Mouse (Mus musculus) urinary bladder, postnatal 10 days (tissue): ENCODE data around the gene Fgl2.

Experiments
- DNase-seq: peaks from one replicate; pipeline ENCODE4 v3.0.0; 2022; ENCODE audit warnings: low spot score

Fgl2 gene

GRCm38 (mm10) chr5:21384252-21384960, 12.0 kb downstream of the Fgl2 start:
- no peak for DNase-seq

- no peak for DNase-seq
Measured at GRCm38 (mm10) chr5:21384976-21385375, 12.5 kb downstream of the Fgl2 start.

DNA sequence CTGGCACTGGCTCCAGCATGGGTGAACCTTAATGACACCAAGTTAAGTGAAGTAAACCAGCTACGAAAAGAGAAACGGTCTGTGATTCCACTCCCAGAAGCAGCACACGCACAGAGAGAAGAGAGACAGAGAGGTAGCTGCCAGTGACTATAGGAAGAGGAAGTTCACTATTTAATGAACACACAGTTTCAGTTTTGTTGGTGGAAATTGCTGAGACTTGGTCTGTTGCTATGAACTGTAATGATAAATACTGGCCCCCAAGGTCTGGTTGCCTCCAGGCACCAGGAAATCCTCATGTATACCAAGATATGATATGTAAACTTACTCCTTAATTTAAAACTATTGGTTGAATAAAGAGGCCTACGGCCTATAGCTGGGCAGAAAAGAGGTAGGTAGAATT, 14.0 kb downstream of the Fgl2 start:
- no peak for DNase-seq

- DNase-seq, result no peak
Measured at GRCm38 (mm10) chr5:21387340-21387739, 14.9 kb downstream of the Fgl2 start.

GRCm38 (mm10) chr5:21388855-21389254, 16.4 kb downstream of the Fgl2 start:
- no peak for DNase-seq

DNA sequence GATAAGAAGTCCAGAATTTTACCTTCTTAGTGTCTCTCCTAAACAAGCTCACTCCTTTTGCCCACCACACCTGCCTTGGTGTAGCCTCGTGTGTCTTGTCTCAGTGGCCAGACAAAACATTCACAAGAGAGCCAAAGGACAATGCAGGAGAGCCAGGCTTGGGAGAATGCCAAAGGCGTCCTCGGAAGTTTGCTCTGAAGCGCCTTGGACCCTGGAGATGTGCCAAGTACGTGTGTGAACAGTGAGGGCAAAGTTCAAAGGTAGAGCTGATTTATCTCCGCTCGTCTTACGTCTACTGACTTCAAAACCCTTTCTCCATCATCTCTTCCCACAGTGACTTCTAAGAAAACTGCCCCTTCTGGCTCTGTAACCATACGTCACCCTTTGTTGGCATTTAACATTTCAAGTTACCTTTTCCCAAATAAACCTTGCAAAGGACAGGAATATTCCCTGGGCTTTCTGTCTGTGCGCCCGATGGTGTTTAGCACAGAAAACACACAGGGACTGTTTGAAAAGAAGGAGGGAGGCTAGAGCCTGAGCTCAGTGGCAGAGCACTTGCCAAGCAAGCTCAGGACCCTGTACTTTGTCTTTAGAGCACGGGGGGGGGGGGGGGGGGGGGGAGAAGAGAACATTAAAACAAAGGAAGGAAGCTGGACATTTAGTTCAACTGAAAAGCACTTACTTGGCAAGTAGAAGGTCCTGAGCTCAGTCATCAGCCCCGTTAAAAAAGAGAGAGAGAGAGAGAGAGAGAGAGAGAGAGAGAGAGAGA, 19.4 kb downstream of the Fgl2 start:
- DNase-seq, result no peak

DNA sequence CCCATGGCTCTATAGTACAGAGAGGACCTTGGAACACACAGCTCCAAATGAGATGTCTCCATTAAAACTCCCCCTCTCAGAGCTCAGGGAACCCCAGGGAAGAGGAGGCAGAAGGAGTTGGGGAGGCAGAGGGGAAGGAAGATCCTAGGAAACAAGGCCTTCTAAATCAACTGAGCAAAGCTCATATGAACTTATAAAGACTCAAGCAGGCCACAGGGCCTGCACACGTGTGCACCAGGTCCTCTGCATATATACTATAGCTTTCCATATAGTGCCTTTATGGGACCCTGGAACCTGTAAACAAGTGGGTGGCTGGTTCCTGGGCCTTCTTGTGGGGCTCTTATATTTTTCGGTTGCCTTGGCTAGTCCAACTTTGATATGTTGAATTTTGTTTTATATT, 22.1 kb downstream of the Fgl2 start:
- DNase-seq, result no peak

GRCm38 (mm10) chr5:21395205-21395840, 22.9 kb downstream of the Fgl2 start:
- DNase-seq, result no peak

GRCm38 (mm10) chr5:21411261-21411666, 38.8 kb downstream of the Fgl2 start:
- no peak for DNase-seq

DNA sequence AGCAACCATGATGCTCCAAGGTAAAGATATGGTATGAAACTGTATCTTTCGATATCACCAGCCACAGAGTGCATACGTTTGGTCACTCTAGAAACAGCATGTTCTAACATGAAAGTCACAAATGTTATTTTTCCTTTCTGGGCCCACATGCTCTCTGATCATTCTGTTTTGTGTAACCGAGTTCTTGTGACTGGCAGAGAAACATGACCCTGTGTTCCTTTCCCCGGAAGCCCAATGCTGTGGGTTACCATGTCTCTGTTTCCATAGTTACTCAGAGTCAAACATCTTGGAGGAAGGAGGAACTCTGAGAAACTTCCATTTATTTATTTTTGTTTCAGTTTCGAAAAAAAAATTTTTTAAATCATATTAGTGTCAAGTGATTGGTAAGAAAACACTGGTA, 39.6 kb downstream of the Fgl2 start:
- no peak for DNase-seq

GRCm38 (mm10) chr5:21413322-21413721, 40.9 kb downstream of the Fgl2 start:
- no peak for DNase-seq

- no peak for DNase-seq
Measured at GRCm38 (mm10) chr5:21414116-21414820, 41.8 kb downstream of the Fgl2 start.

DNA sequence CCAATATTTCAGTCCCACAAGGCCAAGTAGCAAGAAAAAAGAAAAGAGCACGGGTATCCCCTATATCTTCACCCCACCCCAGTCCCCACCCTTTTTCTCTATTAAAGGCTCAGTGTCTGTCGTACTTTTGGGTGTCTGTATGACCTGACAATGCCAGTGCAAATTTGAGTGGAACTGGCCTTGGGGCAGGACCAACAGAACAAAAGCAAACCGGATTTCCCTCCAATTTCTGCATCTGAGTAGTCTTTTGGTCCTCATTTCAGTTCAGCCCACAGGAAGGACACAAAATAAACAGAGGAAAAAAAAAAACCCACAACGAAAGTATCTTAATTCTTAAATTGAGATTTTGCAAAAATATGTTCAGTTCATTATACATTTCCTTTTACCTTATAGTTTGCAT, 46.2 kb downstream of the Fgl2 start:
- no peak for DNase-seq

GRCm38 (mm10) chr5:21420609-21421008, 48.2 kb downstream of the Fgl2 start:
- no peak for DNase-seq

GRCm38 (mm10) chr5:21424614-21425602, 52.5 kb downstream of the Fgl2 start, which contains the start of the genes Ccdc146 and Fam185a:
Gene Ccdc146, minus strand, starts transcription at chr5:21424677.
Gene Fam185a, plus strand, starts transcription at chr5:21424958.
- peak; percentile 51 for DNase-seq

GRCm38 (mm10) chr5:21426666-21427065, 54.2 kb downstream of the Fgl2 start:
- no peak for DNase-seq
